Mouse (Mus musculus) testis, adult 2 months (tissue): ENCODE data around the gene Mapk11. TPM values are rescaled to one million over a fixed set of nuclear protein-coding genes. Genes with fewer than 3 reads are reported as not detected.

ENCODE experiments used
- H3K27ac ChIP-seq: fragments of 200-500 bp; 2 replicates; pipeline ENCODE4 v1.5.1; 2012; ENCODE audit warnings: low read depth, low read length; ENCODE audit not compliant: control insufficient read depth, insufficient read depth
- H3K27me3 ChIP-seq: fragments of 200-500 bp; 2 replicates; pipeline ENCODE4 v1.6.1; 2012; ENCODE audit warnings: mild to moderate bottlenecking, low read length, moderate library complexity; ENCODE audit not compliant: control insufficient read depth, insufficient read depth
- H3K36me3 ChIP-seq: fragments of 200-500 bp; 2 replicates; pipeline ENCODE4 v1.6.1; 2012; ENCODE audit warnings: mild to moderate bottlenecking, low read length; ENCODE audit not compliant: control insufficient read depth, insufficient read depth
- H3K4me1 ChIP-seq: fragments of 200-500 bp; 2 replicates; pipeline ENCODE4 v1.6.1; 2012; ENCODE audit warnings: low read length; ENCODE audit not compliant: control insufficient read depth, insufficient read depth
- H3K4me3 ChIP-seq: fragments of 200-500 bp; 2 replicates; pipeline ENCODE4 v1.5.1; 2012; ENCODE audit warnings: low read depth, mild to moderate bottlenecking, low read length, moderate library complexity, mixed read lengths; ENCODE audit not compliant: control insufficient read depth
- CTCF ChIP-seq: fragments of 200-500 bp; IDR thresholded peaks from 2 replicates; pipeline ENCODE4 v1.5.1; 2012; ENCODE audit warnings: low read depth, mild to moderate bottlenecking, inconsistent platforms, low read length, moderate library complexity; ENCODE audit not compliant: control insufficient read depth, insufficient read depth, insufficient replicate concordance
- POLR2A ChIP-seq: fragments of 200-500 bp; IDR thresholded peaks from 2 replicates; pipeline ENCODE4 v1.6.1; 2012; ENCODE audit warnings: low read depth, mild to moderate bottlenecking, inconsistent platforms, low read length, moderate library complexity; ENCODE audit not compliant: control insufficient read depth
- polyA plus RNA-seq: library from polyadenylated mRNA; depleted of rRNA; stranded (reverse); fragments of >200 nt; gene quantifications from 2 replicates; pipeline ENCODE4 v1.2.3, GENCODE M21; 2012

Gene Mapk11
- polyA plus RNA-seq, 1 experiment, result 2.6 TPM

DNA sequence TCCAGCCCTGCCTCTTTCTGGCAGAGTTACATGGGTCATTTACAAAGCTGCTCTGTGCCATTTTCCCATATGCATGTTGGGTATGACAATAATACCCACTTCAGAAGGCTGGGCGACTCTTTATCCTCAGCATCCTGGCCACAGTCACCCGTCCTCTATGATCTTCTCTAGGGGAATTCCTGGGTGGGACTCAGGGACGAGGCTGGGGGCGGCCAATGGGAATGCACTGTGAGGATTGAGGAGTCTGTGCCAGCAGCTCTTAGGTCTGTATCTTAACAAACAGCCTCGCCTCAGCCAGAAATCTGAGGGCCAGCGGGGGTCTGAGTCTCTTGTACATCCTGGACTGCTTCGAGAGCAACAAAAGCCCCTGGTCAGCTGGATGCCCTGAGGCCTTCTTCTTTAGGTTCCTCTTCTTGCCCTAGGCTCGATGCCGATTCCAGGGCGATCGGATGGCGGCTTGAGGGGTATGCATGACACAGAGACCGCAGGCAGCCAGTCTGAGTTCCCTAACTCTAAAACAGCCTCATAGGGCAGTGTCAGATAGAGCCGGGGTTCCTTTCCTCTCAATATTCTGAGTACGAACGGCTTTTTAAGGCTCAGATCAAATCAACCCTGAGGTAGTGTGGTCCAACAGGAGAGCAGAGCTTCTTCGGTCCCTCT, 23.0 kb upstream of the Mapk11 start:
- Histone ChIP-seq H3K27me3 (no peaks in the 10 kb centered on the region; the same call in 1 of the 2 replicates), H3K4me3 (peak overlapping the region; percentile 83), H3K36me3 (no peaks in the 10 kb centered on the region), H3K4me1 (peaks cover 48% of the 10 kb centered on the region), H3K27ac (no peak overlapping the region; the same call in 1 of the 2 replicates)
- TF ChIP-seq CTCF (no peak), POLR2A (no peak)

GRCm38 (mm10) chr15:89171526-89172051, 22.2 kb upstream of the Mapk11 start:
- Histone ChIP-seq H3K4me1 (peaks cover 44% of the 10 kb centered on the region), H3K27me3 (no peaks in the 10 kb centered on the region; the same call in 1 of the 2 replicates), H3K36me3 (no peaks in the 10 kb centered on the region), H3K27ac (no peak overlapping the region), H3K4me3 (peak overlapping the region; percentile 83)
- TF ChIP-seq POLR2A (no peak), CTCF (no peak)

DNA sequence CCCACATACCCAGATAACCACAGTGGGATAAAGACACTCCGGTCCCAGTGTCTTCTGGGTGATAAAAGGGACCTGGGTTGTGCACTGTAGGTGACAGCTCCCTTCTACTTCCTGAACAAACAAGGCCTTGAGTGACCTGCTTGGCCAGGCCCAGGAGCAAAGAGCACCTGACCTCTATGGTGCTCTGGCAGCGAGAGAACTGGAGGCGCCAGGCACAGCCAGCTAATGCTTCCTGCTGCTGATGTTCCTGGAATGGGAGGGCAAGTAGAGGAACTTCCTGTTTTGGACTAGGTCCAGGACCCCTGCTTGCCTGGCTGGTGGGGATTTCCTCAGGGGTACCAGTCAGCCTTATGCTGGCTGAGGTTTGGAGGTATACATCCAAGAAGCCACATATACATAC, 20.7 kb upstream of the Mapk11 start:
- no peaks in the 10 kb centered on the region; the same call in 1 of the 2 replicates for H3K27me3 ChIP-seq
- H3K27ac ChIP-seq, result no peak overlapping the region
- H3K36me3 ChIP-seq, result no peaks in the 10 kb centered on the region
- H3K4me1 ChIP-seq, result peaks cover 43% of the 10 kb centered on the region
- TF ChIP-seq CTCF (no peak), POLR2A (no peak)
- H3K4me3 ChIP-seq, result no peak overlapping the region

- Histone ChIP-seq H3K4me3 (no peak overlapping the region), H3K27ac (no peak overlapping the region)
- TF ChIP-seq POLR2A, result no peak
- no peak for TF ChIP-seq CTCF
Measured at GRCm38 (mm10) chr15:89169431-89169830, 20.0 kb upstream of the Mapk11 start.

DNA sequence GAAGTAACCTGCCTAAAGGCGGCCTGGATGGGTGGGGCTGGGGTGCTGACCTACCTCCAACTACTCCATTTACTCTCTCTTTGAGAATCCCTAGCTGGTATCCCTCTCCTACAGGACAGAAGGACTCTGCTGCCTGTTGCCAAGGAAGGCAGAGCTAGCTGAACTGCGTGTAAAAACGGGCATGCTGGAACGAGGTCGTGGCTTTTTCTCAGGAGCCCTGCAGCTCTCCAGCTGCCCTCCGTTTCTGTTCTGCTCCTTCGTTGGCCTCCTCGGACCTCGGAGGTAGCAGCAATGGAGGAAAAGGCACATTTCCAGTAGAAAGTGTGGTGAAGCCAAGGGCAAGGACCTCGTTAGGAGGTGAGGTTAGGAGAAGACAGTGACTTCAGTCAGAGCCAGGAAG, 19.5 kb upstream of the Mapk11 start:
- H3K27ac ChIP-seq, result no peak overlapping the region
- no peak overlapping the region for H3K4me3 ChIP-seq
- no peak for TF ChIP-seq CTCF
- TF ChIP-seq POLR2A, result no peak
- H3K4me1 ChIP-seq, result peaks cover 36% of the 10 kb centered on the region
- no peaks in the 10 kb centered on the region for H3K36me3 ChIP-seq
- no peaks in the 10 kb centered on the region; the same call in 1 of the 2 replicates for H3K27me3 ChIP-seq

More at GRCm38 (mm10) chr15:89169431-89169830, 20.0 kb upstream of the Mapk11 start:
- H3K27me3 ChIP-seq, result no peaks in the 10 kb centered on the region; the same call in 1 of the 2 replicates
- no peaks in the 10 kb centered on the region for H3K36me3 ChIP-seq
- H3K4me1 ChIP-seq, result peaks cover 39% of the 10 kb centered on the region

GRCm38 (mm10) chr15:89165478-89165877, 16.1 kb upstream of the Mapk11 start:
- Histone ChIP-seq H3K4me1 (peaks cover 10% of the 10 kb centered on the region), H3K27me3 (no peaks in the 10 kb centered on the region), H3K36me3 (no peaks in the 10 kb centered on the region), H3K27ac (no peak overlapping the region), H3K4me3 (no peak overlapping the region)
- no peak for TF ChIP-seq POLR2A
- no peak for TF ChIP-seq CTCF

- no peak overlapping the region for H3K4me3 ChIP-seq
- no peak overlapping the region for H3K27ac ChIP-seq
- no peaks in the 10 kb centered on the region for H3K27me3 ChIP-seq
- H3K36me3 ChIP-seq, result no peaks in the 10 kb centered on the region; the same call in 1 of the 2 replicates
- TF ChIP-seq CTCF (no peak), POLR2A (no peak)
- no peaks in the 10 kb centered on the region; the same call in 1 of the 2 replicates for H3K4me1 ChIP-seq
Measured at GRCm38 (mm10) chr15:89161397-89161796, 12.0 kb upstream of the Mapk11 start.
